Mouse (Mus musculus): ENCODE measurements at regions not wholly inside any gene's neighbourhood (a gene's known extent, or its start where the extent isn't known, plus 50 kb on each side); places are given as distances from the start of the nearest gene placed in this dataset.

DNA sequence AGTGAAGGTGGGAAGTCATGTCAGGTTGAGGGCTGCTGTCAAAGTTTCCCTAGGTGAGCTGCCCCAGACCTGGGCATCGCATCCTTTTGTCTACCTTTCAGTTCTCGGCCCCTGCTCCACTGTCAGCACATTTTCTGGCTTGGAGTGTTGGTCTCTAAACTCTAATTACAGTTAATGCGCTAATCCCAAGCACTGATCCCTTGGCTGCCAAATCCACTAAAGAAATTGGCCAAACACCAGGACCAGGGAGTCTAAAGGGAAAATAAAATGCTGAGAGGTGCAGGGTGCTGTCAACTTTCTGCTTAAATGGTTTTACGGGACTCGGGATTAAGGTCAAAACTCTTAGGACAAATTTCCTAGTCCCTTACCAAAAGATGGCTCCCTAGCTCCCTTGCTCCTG lies 450.3 kb upstream of the Adamts9 start:
- DNase-seq (ENCODE audit: low spot score) = no peak

DNA sequence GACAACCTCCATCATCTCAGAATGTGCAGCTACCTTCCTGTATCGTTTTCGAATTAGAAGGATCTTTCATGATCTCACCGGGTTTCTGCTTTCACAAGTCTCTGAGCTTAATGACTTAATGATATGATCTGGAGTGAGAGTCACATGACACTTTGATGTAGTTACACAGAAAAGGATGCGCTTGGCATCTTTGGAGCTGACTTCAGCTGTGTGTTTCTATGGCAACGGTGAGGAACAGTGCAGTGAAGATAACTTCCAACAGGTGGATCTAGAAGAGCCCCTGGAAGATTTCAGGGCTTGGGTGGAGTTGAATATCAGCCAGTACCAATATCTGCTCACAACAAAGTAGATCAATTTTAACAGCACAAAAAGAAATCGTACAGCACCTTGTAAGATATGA lies 449.1 kb upstream of the Adamts9 start:
- no peak for DNase-seq (ENCODE audit: low spot score)

DNA sequence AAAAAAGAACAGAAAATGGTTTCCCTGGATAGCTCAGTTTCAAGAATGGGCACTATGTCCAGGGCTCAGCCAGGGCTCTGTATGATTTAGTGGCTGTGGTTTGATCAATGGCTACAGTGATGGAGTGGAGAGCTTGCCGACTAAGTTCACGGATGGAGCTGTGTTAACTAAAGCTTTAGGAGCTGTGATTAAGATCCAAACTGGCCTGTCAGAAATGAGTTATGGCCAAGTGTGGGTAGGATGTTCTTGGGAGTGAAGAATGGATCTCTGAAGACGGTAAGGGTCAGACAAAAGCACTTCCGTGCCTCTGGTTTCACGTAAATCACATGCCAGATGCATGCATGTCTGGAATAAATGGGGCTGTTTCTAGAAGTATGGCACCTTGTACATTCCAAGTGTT lies 447.9 kb upstream of the Adamts9 start:
- DNase-seq (ENCODE audit: low spot score) = no peak

DNA sequence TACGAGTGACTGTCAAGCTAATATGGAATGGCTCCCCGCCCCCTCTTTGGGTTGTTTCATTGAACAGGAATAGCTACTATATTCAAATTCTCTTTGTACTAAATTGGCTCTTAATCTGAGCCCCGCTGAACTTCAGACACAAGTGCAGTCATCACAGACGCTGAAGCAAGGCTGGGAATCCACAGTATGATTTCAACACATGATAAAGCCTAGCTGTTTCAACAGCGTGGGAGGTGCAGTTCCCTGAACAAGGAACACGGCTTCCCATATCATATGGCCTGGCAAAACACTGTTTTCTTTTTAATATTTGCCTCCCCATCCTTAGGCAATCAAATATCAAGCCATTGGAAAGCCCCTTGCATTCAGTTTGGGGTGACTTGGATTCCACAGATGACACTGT lies 428.0 kb upstream of the Adamts9 start:
- no peak for DNase-seq (ENCODE audit: low spot score)

DNA sequence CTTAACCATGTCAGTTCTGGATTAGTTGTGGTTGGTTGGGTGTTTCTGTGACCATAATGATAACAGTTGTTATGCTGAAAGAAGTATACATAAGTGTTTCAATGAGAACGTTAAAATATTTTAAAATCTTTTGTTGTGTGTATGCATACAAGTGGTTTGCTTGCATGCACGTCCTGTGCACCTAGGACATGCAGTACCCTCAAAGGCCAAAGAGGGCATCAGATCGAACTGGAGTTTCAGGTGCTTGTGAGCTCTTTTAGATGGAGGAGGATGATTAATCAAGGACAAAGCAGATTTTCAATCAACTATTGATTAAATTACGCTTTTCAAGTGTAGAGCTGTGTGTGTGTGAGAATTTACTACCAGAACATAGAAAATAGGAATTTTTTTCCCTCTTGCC lies 420.6 kb upstream of the Adamts9 start:
- DNase-seq (ENCODE audit: low spot score) = no peak

DNA sequence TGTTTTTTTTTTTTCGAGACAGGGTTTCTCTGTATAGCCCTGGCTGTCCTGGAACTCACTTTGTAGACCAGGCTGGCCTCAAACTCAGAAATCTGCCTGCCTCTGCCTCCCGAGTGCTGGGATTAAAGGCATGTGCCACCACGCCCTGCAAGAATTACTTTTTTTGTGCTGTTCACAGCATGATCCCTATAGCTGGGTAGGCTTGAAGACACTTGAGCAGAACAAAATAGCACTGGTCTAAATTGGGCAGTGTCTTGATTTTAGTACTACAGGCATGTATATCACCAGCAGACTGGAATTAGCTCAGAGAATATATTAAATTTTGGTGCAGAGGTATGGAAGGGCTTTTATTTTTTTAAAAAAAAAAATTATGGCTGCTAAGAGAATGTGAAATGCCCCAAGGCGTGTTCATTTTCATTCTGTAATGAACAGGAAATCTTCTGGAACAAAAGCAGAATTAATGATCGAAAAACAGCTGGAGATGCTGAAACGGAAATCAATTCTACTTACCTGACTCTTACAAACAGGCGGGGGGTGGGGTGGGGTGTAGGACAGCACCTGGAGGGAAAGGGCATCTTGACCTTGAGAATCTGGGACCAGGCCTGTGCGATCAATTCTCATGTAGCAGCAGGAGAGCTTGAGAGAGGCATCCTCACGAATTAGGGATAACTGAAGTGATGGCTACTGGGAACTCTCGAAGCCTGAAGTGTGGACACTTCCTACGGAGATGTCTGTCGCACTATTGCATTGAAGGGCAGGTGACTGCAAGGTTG lies 410.2 kb upstream of the Adamts9 start:
- no peak for DNase-seq (ENCODE audit: low spot score)

DNA sequence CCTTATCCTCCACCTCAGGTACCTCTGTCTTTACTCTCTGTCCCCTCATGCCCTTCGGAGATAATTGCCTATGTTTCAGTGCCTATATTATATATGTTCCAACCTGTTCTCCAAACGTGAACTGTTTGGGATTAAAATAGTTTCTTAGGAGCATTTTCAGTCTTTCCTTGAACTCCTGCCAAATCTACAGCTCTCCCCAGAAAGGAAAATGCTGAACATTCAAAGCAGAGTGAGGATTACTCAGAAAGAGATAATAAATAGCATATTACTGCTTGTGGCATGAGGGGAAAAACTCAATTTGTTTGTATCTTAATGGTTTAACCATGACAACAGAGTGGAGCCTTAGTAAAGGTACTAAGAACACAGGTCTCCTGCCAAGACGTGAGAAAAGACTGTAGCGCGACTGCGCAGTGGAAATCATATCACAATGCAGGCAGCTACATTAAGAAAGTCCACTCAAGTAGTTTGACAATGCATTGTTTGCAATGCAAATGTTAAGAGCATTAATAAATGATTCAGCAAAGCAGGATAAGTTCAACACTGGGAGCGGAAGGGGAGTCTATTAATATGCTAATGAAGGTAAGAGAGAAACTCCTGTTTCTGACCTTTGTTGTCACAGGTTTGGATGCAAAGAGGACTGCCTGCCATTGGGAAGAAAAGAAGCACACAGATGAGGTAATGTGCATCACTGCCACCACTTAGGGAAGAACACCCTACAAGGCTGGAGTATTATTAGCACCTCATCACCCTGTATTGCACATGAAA lies 406.8 kb upstream of the Adamts9 start:
- no peak for DNase-seq (ENCODE audit: low spot score)

DNA sequence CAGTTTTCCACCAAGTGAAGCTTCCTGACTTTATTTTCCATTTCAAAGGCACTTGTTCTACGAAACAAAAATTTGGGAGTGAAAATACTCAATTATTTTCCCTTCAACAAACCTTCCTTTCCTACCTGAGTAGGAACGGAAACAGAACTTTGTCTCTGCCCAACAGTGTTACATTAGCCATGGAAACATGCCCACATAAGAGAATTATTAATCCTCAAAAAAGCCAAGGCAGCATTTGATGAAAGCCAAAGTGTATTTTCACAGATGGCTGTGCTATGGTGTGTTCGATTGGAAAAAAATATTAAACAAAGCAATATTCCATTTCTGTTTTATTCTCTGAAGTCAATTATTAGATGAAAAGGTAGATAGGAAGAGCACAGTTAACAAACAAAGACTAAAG lies 404.8 kb upstream of the Adamts9 start:
- DNase-seq (ENCODE audit: low spot score) = no peak

DNA sequence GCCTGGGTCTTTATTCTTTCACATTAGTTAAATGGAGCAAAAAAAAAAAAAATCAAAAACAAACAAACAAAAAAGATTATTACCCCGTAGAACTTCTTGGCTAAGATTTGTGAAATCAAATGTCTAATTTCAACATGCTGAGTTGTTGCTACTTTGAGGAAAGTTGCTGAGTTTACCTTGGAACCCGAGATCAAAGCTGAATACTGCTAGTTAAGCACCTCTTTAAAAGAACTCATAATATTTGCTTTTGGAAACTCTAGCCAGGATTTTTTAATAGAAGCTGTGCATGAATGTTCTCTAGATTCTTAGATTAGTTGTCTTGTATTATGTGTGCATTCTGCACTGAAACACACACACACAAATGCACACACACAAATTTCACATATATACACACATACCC lies 385.4 kb upstream of the Adamts9 start:
- DNase-seq (ENCODE audit: low spot score) = no peak

DNA sequence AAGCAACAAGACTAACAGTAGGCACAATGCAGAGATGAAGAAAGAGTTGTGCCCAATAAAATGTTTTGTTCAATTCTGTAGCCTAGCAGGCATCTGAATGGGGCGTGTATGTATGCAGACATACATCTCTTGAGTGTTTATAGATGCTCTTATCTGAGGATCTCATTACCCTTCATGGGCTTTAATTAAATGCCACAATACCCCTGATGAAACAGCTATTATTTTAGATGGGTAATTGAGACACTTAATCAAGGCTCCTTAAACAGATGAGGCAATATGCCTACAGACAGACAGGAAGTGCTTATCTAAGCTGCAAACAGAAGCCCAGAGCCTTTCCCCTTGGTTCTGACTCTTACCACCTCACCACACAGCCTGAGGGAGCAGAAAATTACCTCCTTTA lies 384.6 kb upstream of the Adamts9 start:
- DNase-seq (ENCODE audit: low spot score) = no peak

DNA sequence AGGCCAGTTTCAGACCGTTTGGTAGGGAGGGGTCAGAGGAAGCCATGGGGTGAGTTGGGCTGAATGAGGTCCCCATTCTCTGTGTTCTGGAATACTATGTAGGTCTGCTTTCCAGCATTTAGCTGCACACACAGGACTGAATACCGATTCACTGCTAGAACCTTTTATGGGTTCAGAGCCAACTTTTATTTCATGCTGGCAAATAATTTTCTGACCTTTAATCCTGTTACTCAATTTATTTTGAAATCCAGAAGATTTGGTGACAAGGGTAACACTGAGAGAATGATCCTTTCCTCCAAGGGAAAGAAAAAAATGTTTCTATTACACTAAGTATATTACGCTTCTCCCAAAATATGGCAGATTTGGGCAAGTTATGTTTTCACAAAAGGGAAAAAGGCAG lies 380.6 kb upstream of the Adamts9 start:
- no peak for DNase-seq (ENCODE audit: low spot score)

DNA sequence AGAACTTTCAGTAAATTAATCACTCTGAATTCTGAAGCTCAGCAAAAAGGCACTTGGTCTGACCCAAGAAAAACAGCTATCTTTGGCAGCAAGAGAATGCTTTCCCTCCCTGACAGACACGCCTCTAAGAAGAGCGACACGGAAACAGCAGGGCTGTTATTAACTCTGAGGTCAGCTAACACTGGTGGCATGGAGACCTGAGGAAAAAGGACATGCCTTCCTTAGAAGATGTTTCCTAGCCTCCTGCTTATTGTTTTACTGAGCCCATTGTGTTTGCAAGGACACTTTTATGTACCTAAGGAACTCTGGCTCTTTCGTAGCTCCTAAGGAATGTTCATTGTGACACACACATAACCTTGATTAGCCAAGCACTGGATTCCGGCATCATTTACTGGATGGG lies 371.3 kb upstream of the Adamts9 start:
- no peak for DNase-seq (ENCODE audit: low spot score)

DNA sequence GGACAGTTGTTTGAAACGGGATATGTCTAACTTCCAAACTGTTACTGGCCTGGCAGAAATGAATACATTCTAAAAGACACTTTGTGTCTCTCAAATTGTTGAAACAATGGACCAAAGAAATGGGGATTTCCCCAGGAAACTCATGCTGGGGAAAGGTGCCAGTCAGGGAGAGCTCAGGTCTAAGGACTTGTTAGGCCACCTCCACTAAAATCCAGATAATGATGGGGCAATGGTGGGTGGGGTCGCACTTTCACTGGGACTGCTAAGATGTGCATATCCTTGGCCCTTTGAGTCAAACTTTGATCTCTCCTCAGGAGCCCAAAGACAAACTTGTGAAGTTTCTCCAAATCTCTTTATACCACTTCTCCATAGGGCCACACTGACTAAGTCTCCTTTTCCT lies 361.9 kb upstream of the Adamts9 start:
- no peak for DNase-seq (ENCODE audit: low spot score)

DNA sequence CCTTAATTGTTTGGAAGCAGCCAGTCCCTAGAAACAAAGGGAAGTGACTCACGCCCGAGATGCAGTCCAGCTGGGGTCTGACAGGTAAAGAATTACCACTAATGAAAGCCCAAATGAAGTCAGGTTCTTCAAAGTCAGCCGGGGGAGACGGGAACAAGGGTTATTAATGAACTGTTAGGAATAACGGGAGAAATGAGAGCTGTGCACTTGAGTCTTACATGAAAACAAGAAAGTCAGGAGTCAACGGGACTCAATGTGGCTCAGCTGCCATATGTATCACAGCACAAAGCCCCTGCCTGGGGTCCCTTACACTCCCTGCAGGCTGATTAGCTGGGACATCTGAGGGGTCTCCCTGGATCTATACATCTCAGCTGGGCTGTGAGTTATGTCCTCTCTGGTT lies 354.7 kb upstream of the Adamts9 start:
- DNase-seq (ENCODE audit: low spot score) = no peak

DNA sequence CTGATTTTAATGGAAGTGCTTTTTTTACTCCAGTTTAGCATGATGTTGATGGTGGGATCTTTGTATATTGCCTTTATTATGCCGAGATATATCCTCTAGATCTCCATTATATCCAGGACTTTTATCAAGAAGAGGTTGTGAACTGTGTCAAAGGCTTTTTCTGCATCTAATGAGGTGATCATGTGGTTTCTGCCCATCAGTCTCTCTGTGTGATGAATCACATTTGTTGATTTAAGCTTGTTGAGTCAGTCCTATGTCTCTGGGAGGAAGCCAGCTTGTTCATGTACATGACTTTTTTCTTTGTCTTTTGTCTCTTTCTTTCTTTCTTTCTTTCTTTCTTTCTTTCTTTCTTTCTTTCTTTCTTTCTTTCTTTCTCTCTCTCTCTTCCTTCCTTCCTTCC lies 348.4 kb upstream of the Adamts9 start:
- DNase-seq (ENCODE audit: low spot score) = no peak

DNA sequence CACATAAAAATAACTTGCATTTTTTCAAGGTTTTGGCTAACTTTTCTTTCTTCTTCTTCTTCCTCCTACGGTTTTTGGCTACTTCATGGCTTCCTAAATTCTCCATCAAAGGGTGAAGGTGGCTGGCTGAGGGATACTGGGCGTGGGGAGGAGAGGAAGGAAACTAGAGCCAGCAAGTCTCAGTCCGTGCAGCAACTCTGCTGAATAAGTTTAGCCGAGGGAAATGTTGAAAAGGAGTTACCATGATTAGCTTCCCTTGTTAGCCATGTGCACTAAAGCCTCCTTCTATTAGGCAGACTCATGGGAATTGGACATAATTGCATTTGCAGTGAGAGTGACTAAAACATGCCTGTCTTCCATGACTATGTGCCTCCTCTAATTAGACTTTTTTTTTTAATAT lies 345.1 kb upstream of the Adamts9 start:
- no peak for DNase-seq (ENCODE audit: low spot score)

DNA sequence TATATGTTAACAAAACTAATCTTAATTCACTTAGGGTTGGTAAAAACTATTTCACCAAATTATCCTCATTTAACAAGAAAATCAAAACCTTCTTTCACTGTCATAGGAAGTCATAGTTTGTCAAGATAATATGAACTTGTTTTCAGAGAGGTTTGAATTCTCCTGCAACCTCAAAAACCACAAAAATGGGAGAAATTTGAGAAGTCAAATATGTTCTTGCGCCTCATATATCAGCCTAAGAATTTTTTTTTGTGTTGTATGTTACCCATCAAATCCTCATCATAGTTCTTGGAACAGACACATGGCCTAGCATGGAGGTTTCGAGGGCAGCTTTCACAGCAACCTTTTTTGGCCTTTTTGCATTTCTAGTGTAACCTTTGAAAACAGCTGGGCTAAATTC lies 342.5 kb upstream of the Adamts9 start:
- DNase-seq (ENCODE audit: low spot score) = no peak

DNA sequence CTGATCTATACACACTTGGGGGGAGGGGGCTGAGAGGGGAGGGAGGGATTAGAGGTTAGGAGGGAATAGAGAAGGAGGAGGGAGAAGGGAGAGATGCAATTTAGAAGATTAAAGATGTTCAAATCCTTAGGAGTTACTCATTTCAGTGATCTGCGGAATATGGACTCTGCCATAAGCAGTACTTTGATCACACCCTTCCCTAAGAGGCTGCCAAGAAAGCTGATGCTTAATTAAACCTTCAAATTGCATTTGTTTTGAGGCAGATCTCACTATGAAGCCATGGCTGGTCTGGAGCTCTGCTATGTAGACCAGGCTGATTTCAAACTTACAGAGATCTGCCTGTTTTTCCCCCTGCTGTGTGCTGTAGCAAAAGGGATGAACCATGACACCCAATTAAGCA lies 338.2 kb upstream of the Adamts9 start:
- no peak for DNase-seq (ENCODE audit: low spot score)

DNA sequence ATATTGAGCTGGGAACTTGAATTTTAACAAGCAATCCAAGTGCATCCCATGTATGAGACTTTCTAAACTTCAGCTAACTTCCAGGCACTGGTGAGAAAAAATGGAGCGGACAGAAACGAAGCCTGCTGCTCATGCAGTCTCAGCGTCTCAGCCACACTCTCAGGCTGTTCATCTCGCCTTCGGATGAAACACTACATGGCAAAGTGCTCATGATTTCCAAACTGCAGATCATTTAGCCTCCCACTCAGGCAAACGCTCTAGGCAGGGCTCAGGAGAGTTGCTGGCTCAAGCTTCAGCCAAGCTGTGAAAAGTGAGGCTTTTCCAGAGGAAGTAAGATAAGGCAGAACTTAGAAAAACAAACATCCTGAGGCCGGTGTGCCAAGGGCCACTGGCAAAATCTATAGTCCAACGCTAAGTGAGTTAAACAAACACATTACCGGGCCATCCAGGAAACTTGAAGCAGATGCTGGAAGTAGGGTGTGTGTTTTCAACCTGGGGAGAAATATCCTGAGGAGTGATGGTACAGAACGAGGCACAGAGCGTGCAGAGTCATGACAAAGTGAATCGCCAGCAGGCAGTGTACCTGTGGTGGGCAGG lies 330.7 kb upstream of the Adamts9 start:
- no peak for DNase-seq (ENCODE audit: low spot score)

DNA sequence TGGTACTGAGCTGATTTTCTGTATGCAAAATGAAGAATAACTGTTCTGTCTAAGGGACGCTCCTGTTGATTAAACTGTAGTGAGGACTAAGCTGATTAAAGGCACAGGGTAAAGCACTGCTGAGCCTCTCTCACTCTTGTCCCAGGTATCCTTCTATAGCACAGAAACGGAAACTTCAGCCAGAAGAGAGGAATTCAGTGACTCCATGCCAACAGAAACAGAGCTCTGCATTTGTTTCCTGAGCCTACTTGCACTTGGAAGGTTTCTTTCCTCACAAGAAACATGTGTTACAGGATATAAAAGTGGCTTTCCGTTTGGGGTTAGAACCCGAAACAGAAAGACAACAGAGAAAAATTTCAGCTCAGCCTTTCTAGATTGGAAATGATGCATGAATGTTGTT lies 328.9 kb upstream of the Adamts9 start:
- no peak for DNase-seq (ENCODE audit: low spot score)

DNA sequence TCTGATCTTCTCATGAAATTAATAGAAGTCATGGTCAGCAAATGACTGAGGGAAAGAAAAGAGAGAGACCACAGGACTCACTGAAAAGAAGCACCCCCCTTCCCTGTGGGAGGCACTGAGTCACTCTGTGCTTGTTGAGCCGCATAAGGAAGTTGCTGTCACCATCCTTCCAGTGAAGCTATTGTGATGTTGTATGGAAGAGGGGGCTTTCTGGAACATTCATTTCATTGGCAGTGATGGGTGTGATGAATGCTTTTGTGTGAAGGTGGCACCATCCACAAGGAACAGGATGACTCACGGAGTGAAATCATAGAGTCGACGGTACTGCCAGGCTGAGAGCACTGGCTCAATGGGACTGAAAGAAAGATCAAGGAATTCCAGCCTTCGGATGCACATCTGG lies 323.5 kb upstream of the Adamts9 start:
- DNase-seq (ENCODE audit: low spot score) = no peak

DNA sequence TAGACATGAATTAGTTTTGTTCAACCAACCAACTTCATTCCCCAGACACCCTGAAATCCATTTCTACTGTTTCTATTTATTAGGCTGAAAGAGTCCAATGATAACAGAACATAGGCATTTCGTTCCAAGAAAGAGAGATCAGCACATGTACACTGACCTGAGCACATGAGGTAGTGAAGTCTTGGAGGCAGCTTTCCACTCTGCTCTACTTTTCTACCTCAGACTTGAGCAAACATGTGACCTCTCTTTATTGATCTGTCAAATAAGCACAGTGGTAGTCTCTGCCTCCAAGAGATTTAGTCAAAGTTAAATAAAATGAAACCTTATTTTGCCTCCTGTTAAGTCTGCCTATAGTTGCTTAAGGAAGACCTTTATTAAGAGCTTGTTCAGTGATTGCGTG lies 321.9 kb upstream of the Adamts9 start:
- DNase-seq (ENCODE audit: low spot score) = no peak

DNA sequence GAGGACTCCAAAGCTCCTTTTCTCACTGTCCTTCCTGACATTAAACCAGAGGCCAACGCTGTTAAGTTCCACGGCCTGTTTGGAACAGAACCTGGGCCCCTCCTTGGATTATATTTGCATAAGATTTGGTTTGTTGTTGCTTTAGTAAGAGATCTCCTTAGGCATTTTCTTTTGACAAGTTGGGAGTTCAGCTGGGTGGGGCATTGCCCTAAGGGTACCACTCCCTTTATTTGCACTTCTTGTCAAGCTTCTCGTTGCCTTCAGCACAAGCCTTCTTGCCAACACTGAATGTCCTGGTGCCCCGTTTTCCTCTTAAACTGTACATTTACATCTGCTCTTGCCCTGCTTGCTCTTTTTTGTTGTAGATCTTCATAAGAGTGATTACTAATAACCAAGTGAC lies 317.5 kb upstream of the Adamts9 start:
- DNase-seq (ENCODE audit: low spot score) = no peak

Measured in retina, embryonic 14.5 days (tissue).